Mouse (Mus musculus): ENCODE results near the gene Uchl1.

The Uchl1 gene

DNA sequence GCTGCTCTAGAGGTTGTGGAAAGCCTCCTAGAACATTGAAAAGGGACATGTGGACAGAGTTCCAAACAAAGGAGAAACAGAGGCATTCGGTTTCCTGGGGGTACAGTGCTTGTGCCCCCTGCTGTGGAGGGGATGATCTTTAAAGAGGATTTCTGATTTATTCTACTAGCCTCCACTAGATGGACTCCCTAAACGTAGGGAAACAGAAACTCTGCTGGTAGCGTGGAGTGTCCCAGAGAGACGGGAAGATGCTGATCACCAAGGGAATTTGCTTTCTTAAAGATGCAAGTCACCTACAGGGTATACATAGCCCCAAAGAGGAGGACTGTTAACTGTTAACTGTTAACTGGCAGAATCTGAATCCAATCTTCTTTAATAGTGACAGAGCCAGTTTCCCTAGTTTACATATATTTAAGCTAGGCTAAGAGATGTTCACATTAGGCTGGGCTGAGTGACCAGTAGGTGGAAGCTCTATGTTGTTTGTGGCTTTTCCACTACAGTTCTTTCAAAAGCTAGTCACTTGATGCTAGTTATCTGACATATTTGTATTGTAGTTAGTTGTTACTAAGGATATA lies 34.6 kb downstream of the Uchl1 start:
- DNase-seq, result peak; percentile 33

DNA sequence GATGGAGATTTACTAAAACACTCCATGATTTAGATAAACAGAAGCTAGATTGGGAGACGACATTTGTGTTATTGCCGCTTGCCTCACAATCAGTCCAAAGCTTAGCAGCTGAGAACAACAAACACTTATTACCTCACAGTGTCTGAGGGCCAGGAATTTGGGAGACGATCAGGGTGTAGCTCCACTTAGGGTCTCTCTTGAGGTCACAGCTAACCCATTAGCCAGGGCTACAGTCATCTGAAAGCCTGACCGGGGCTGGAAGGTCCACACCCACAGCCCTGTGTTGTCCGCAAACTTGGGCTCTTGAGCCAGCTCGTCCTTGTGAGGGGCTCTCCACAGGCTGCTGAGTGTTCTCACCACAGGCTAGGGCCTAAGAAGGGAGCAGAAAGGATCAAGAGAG lies 36.9 kb downstream of the Uchl1 start:
- DNase-seq, result no peak

- peak; percentile 24 for DNase-seq
Measured at GRCm38 (mm10) chr5:66715498-66715931, 39.6 kb downstream of the Uchl1 start.

GRCm38 (mm10) chr5:66717931-66718330 lies 42.0 kb downstream of the Uchl1 start:
- DNase-seq, result no peak

DNA sequence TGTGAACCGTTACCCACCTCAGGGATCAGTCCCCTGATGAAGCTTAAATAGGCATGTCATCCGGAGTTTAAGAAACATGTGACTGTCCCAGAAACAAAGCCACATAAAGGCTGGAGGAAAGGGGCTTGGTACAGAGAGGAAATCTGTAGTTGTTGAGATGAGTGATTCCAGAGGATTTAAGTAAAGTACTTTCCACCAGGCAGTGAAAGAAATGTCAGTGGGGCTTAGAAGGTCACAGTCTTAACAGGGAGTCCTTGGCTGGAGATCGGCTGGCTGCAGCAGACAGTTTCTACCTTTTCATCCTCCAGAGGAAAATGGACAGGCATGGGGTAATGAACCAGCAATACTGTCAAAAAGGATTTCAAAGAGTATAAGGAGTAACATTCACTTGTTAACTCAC lies 42.5 kb downstream of the Uchl1 start:
- no peak for DNase-seq

GRCm38 (mm10) chr5:66718880-66719279 lies 43.0 kb downstream of the Uchl1 start:
- DNase-seq, result no peak

- DNase-seq, result no peak
Measured at GRCm38 (mm10) chr5:66720921-66721320, 45.0 kb downstream of the Uchl1 start.

DNA sequence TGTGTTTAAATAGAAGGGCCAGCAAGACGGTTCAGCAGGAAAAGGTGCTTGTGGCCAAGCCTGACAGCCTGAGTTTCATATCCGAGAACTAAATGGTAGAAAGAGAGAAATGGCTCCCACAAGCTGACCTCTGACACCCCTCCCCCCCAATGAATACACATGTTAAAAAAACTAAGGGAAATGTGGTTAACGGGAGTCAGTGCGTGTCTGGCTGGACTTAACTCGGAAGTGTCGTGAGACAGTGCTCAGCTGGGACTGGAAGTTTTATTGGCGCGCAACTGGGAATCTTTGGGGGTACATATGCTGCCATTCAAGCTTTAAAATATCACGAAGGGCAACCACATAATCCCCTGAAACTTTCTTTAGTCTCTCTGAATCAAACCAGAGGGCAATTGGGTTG lies 46.7 kb downstream of the Uchl1 start:
- no peak for DNase-seq

DNA sequence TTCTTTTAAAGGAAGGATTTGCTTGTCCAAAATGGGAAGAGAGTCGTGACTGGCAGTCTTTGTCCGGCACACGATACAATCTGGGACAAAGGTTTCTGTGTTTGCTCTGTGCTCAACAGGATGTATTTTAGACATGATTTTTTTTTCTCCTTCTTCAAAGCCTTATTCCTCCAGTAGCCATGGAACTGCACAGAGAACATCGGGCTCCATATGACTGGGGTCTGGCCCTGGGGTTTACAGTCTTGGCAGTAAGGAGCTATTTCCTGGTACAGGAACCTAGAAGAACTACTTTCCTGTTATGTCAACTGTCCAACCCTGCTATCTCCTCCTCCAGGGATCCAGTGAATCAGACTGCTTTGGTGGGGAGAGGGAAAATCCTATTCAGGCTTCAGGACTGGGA lies 47.1 kb downstream of the Uchl1 start:
- no peak for DNase-seq

DNA sequence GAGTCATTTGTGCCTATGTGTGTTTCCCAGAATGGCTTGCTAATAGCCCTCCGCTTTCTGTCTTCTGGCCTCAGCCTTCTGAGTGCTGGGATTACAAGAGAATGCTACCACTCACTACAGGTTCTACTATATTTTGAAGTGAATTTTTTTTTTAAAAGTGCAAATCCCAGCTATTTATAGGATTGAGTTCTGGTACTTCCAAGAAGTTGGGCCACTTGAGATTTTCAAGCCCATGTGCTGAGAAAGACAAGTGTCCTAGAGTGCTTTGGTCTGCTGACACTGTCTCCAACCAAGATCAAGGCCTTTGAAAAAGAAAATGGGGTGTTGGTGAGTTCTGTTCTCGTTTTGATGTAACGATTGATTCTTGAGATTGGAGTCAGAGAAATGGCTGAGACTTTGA lies 47.7 kb downstream of the Uchl1 start:
- no peak for DNase-seq

DNA sequence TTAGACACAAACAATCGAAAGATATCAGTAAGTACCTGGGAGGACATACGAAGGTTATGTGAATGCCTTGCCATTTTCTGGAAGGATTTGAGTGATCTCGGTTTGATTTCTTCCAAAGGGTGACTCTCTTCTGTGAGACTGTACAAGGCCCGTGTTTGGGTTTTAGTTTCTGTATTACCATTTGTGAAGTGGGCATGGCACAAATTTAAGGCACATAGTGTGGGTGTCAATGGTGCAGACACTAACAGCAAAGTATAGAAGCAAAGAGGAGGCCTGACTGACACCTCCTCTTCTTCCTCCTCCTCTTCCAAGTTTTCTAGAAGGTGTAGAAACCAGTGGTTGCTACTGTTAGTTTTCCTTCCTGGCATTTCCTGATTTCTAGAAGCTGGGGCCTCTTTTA lies 53.4 kb downstream of the Uchl1 start:
- DNase-seq, result no peak

- DNase-seq, result peak; percentile 53
Measured at GRCm38 (mm10) chr5:66730621-66731301, 54.9 kb downstream of the Uchl1 start.

- no peak for DNase-seq
Measured at GRCm38 (mm10) chr5:66731302-66731697, 55.4 kb downstream of the Uchl1 start.

GRCm38 (mm10) chr5:66733556-66733955 lies 57.7 kb downstream of the Uchl1 start:
- DNase-seq, result no peak

All from kidney, adult 9 months (tissue).